Mouse (Mus musculus) lung, adult 2 months (tissue): ENCODE measurements around the gene Slc4a1ap.

ENCODE experiments used
- CTCF ChIP-seq: fragments of 200-500 bp; IDR thresholded peaks from 2 replicates; pipeline ENCODE4 v1.5.1; 2011; ENCODE audit warnings: mild to moderate bottlenecking, low read length, control low read depth; ENCODE audit not compliant: insufficient read depth
- POLR2A ChIP-seq: fragments of 200-500 bp; IDR thresholded peaks from 2 replicates; pipeline ENCODE4 v1.6.1; 2011; ENCODE audit warnings: low read depth, mild to moderate bottlenecking, control low read depth, low read length, borderline replicate concordance; ENCODE audit errors: extremely low read depth

GRCm38 (mm10) chr5:31520556-31520955 lies 6.2 kb upstream of the Slc4a1ap start:
- TF ChIP-seq CTCF (no peak), POLR2A (no peak)
